Mouse (Mus musculus): Measurements from ENCODE around the gene Cabp4.

The Cabp4 gene

DNA sequence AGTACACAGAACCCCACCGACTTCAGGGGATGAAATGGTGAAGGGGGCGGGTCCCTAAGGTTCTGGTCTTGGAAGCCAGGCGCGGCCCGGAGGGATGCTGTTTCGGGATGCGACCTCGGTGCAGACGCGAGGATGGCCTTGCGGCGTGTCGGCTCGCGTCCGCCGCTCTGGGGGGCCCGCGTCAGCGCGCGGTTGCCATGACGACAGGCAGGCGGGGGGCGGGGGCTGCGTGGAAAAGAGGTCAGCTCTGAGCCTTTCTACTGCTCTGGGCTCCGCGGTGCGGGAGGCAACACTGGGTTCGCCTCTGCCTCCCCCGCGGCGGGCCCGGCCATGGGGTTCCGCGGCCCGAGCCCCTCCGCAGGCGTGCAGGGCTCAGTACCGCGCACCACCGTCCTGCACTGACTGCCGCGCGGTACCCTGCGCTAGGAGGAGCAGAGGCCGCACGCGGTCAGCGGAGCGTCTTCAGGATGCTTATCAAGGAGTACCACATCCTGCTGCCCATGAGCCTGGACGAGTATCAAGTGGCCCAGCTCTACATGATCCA is 43.0 kb downstream of the Cabp4 start:
- DNase-seq, result peak in 1 of 2 experiments; percentile 38

DNA sequence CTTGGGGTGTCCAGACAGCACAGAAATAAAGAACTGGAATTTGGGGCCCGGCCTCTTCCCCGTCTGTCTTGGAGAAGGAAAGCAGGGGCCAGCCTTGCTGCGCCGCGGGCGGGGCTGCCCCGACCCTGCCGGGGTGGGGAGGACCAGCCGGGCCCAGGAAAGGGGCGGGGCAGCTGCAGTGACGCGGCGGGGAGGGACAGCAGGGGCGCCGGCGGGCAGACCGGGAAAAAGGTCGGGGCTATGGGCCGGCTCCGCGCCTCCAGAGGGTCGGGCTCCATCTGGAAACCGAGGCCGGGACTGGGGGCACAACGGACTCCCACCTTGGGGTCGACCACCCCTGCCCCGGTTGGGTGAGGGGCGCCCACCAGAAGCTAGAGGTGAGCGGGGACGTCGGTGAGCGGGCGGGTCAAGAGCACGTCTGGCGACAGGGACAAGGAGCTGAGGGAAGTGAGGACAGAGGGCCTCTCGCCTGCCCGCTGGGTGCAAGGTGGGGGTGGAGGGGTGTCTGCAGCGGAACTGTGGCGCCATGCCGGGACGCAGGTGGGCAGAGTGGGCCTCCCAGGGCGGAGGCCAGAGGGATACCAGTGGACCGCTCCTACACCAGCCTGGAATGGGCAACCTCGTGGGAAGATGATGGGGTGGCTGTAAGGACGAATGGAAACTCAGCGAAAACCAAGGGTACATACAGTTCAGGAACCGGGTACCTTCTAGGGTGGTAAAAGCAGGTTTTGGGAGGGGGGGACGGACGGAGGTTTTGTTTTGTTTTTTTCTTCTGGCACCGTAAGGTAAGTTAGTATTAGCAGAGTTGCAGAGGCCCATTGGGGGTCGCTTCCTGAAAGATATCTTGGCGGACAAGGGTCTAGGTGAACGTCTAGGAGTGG is 43.8 kb downstream of the Cabp4 start, which contains the start of gene Pitpnm1:
Gene Pitpnm1, plus strand, starts transcription at position 162 of the 881 bp plus-strand sequence.
- peak; percentile 87 to 88 for DNase-seq

DNA sequence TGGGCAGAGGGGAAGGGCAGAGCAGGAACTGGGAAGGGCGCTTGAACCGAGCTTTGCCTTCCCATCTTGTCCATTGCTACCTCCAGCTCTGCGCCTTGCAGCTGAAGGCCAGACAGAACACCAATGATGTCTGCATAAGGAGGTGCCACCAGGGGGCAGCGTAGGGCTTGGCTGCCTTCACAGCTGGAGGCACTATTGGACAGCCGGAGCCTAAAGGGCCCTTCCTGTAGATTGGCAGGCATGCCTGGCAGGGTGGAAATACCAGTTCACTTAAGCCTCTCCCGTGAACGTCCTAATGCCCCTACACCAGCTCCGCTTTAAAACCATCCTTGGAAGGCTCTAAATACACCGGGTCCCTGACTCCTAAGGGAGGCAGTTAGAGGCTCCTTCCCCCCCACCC is 44.8 kb downstream of the Cabp4 start:
- peak; percentile 93 to 96 for DNase-seq

DNA sequence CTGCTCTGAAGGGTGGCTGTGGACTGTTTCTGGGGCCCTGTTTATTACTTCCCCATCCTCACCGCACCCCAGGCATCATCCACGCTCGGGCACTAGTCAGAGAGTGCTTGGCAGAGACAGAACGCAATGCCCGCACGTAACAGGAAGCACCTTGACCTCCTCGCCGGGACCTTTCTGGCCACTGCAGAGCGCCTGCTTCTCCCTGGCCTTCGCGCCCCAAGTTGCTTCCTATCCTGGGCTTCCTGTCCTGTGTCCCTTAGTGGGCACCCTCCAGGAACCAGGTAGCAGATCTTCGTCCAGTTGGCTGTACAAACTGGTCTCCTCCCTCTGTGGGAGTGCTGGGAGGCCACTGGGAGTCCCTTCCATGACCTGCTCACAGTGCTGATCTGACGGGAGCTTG is 45.4 kb downstream of the Cabp4 start:
- no peak for DNase-seq

DNA sequence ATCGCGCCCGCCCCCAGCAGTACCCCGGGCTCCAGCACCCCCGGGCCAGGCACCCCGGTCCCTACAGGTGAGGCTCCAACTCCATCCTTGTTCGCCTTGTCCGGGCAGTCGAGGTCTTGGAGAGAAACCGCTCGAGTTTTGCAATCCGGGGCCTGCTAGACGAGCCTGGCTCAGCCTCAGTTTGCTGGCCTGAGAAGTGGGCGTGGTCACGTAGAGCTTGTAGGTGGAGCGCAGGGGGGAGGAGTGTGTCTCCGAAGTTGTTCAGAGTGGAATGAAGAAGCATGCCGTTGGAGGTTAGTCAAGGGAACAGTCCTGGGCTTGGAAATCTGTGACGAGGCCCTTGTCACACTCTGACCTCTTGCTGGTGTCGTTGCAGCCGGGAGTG is 46.4 kb downstream of the Cabp4 start:
- peak; percentile 92 to 93 for DNase-seq

DNA sequence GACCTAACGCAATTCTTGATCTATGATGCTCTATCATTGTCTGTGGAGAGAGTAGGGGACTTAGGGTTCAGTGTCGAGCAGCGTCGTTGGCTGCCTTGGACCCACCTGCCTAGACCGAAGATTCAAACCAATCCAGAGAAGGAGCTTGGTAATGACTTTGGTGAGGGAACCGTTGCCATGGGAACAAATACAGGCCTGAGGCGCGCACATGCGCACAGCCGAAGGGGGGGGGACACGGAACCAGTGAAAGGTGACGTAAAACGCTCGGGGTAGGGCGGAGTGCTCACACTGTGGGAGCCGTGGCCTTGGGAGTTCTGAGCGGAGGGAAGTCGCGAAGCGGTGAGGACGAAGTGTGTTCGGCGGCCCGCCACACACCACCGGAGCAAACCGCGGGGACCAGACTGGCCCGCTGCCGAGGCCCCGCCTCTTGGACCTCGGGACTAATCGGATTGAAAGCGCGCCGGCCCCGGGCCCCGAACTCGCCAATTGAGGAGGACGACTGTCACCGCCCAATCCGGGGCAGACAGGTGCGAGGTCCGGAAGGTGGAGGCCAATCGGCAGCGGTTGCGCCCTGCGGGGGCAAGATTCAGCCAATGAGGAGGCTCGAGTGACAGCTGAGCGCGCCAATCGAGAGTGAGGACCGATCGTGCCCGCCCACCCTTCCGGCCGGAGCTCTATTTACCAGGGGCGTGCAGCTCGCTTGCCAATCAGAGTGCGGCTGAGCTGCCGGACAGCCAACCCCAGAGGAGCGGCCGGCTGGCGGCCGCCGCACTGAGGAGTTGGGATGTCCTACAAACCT is 47.0 kb downstream of the Cabp4 start, which contains the start of gene Cdk2ap2:
Gene Cdk2ap2, plus strand, starts transcription at position 541 of the 799 bp plus-strand sequence.
- peak; percentile 100 for DNase-seq

DNA sequence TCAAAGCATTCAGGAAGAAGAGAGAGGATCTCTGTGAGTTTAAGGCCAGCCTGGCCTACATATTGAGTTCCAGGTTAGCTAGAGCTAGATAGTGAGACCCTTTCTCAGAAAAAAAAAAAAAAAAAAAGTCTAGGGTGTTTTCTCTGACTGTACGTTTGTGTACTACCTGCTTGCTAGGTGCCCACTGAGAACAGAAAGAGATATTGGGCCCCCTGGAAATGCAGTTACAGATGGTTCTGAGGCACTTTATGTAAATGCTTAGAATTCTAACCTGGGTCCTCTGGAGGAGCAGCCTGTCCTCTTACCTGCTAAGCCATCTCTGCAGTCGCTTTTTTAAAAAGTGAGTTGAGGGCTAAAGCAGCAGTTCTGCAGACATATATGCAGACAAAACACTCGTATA is 48.0 kb downstream of the Cabp4 start:
- DNase-seq, result no peak

DNA sequence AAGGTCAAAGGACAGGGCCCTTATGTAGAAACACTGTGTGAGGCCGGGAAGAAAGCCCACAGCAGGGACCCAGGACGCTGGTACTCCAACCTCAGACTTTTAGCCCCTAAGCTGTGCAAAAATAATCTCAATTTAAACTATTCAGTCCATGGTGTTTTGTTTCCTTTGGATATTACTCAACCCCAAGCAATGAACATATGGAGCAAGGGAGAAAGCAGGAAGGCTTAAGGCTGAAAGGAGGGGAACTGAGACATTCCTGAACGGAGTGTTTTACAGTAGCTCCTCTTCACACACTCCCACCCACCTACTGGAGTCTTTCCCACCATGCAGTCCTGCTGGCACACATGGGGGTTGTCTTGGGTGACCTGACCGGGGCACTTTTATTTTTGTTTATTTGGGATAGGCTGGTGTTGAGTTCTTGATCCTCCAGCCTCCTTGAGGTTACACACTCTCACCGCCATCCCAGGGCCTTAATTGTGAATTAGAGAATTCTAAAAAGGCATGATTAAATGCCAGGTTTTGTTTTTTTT is 49.0 kb downstream of the Cabp4 start:
- no peak for DNase-seq

DNA sequence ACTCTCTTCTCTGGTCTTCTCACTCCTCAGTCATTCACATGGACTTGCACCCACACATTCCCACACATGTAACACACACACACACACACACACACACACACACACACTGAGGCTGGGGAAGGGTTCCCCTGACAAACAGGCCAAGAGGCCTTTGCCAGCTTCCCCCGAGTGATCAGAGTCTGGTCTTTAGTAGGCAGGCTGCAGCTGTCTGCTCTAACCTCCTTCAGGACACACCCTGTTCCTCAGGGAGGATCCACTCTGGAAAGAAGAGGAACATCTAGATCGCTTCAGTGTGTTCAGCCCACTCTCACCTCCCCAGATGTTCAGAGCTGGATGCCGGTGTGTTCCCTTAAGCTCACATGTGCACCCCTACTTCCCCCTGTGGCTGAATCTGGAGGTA is 49.5 kb downstream of the Cabp4 start:
- no peak for DNase-seq

DNA sequence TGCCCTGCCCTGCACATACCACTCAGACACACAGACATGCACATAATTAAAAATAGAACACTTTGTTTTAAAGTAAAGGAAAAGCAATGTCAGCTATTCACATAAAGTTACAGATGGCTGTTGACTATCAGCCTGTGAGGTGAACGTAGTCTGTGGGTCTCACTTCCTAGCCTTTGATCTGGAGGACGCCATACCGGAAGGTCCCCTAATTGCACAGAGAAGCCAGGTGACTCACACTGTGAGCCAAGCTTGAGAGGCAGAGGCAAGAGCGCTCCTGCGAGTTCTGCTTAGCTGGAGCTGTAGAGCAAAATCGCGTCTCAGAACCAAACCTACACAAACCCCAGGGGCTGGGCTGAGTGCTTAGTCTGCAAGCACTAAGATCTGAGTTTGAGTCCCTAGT is 50.1 kb downstream of the Cabp4 start:
- no peak for DNase-seq

DNA sequence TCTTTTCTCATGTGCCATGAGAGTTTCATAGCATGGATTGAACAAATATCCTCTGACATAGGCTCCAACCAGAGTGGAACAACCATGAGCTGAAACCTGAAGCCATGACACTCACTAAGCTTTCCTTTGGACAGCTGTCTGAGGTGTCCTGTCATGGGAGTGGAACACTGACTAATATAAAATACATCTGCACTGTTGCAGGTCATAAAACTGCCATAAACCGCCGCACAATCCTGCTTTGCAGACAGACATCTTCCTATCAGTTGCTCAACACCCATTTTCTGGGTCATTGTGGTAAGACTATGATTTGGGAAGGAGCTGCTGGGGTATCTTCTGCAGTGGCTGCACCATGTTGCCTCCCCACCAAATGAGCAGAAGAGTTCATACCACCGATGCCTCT is 51.1 kb downstream of the Cabp4 start:
- DNase-seq, result no peak

DNA sequence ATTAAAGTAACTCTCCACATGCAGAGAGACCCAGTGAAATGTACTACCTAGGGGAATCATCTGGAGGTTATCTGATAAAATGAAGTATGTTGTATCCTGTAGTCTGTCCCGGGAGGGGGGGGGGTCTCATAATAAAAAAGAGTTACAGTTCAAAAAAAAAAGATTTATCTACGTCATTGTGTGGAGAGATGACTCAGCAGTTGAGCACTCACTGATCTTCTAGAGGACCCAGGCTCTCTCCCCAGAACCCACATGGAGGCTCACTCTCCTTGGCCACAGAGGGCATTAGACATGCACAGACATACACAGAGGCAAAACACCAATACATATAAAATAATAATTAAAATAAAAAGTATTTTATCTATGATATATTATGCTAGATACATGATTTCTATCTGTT is 52.5 kb downstream of the Cabp4 start:
- DNase-seq, result no peak

DNA sequence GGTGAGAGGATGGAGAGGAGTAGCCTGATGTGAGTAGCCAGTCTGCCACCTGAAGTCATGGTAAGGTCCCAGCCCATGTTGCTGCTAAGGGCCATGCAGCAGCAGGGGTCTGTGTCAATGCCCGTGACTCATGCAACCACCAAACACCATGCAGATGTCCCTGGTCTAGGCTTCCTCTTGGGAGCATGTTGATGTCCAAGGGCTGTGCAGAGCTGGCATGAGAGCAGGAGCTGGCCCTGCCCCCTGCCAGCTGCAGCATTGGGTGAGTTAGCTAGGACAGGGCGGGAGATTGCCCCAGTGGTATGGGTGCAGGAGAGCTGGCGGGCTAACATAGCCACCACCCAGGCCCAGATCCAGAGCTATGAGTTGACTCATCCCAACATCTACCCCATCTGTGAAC is 53.4 kb downstream of the Cabp4 start:
- DNase-seq, result no peak

DNA sequence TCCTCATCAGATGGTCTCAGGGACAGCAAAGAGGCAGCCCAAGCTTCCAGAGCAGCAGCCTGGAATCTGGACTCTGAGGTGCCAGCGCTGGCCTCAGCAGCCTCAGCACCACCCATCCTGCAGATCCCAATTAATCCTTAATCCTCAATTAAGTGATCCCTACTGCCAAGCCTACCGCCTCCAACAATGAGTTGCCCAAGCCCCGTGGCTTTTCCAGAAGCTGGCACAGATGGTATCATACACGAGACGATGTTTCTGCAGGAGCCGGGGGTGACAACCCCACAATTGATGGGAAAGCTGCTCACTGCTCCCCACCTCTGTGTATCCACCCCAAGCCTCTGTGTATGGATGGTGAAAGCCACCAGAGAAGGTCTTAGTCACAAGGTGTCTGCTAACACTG is 54.7 kb downstream of the Cabp4 start:
- no peak for DNase-seq

DNA sequence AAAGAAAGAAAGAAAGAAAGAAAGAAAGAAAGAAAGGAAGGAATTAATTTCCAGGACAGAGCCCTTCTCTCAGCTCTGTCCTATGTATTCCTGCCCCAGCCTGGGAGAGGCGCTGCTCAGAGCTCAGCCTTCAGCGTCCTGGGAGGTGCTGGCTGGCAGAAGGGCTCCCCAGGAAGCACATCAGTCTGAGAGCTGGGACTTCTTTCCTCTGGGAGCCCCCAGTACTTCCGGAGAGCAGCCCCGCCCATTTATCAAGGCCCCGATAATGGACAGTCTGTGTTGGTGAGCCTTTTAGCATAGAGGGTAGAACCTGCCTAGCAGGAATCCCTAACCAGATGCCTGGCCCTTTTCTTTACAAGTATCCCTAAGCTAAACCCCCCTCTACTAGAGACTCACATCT is 55.7 kb downstream of the Cabp4 start:
- no peak for DNase-seq

DNA sequence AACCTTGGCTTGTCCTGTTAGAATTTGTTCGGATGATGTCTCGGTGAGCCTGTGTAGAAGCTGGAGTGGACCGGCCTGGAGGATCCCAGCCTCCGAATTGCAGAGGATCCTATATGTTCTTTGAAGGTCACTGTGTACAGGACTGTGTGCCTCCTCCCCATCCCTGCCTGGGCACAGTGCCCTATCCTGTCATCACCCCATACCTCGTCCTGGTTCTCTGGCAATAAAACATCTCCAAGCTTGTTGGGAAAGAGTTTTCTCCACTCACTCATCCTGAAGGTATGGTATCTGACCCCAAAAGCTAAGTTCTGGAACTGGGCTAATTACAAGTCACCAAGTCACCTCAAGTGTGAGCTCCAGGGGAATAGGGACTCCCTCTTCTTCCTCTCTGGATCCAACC is 56.7 kb downstream of the Cabp4 start:
- DNase-seq, result no peak

DNA sequence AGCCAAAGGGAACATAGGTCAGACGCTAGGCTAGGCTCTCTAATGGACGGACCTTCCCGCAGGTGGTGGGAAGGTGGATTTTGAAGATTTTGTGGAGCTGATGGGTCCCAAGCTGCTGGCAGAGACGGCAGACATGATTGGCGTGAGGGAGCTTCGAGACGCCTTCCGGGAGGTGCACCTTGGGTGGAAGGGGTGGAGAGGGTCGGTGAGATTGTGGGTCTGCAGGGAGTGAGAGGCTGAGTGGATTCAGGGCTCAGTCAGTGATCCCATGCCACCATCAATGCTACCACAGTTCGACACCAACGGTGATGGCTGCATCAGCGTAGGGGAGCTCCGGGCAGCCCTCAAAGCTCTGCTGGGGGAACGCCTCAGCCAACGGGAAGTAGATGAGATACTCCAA is 57.7 kb downstream of the Cabp4 start:
- DNase-seq, result no peak
